Mouse (Mus musculus) myocyte (in vitro differentiated cells): ENCODE measurements around the gene Hsd17b2.

ENCODE experiments used
- POLR2A ChIP-seq: IDR thresholded peaks from one replicate; pipeline ENCODE4 v1.6.1; 2011; ENCODE audit warnings: low read depth, mild to moderate bottlenecking, control low read depth, moderate library complexity; ENCODE audit not compliant: insufficient read length
- TCF12 ChIP-seq: IDR thresholded peaks from one replicate; pipeline ENCODE4 v1.6.1; 2011; ENCODE audit warnings: mild to moderate bottlenecking, control low read depth; ENCODE audit not compliant: poor library complexity, insufficient read depth, severe bottlenecking
- TCF3 ChIP-seq: IDR thresholded peaks from one replicate; pipeline ENCODE4 v1.6.1; 2011; ENCODE audit warnings: low read depth, control low read depth; ENCODE audit not compliant: insufficient read length

DNA sequence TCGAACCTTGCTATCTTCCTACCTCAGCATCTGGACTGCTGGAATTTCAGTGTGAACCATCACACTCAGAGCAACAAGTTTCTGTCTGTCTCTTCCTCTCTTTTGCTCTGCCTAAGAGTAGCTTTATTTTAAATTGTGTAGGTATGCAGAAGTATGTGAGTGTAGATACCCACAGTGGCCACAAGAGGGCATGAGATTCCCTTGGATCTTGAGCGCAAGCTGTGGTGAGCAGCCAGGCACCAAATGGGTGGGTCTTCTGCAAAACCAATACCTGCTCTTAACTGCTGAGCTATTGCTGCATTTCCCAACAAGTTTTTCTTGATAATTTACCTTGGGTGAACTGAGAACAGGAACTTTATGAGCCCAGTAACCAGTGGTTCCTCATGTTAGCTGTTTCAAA, 70.4 kb downstream of the Hsd17b2 start:
- TF ChIP-seq TCF12, result no peak
- TF ChIP-seq POLR2A, result no peak
- no peak for TF ChIP-seq TCF3
